In genomic region chr2:137705724-137706422, GRCm38 (mm10) we compare ENCODE assay signal across 9 mouse cellular contexts.
DNase-seq lines count a peak whose midpoint lies in the region; ATAC-seq and TF ChIP-seq lines count a peak whose summit lies in the region.
"Had no signal": no experiment of that assay in that cellular context is flagged by ENCODE, and none has a peak within 500 bp of the region (broad histone marks: within the 10 kb centered on the region; RNA-seq: fewer than 3 reads in every experiment).

No protein-coding gene starts in this region.

- no peaks in the 10 kb centered on the region for H3K9me3 ChIP-seq in heart, embryonic 12.5 days (replicated peaks)
- H3K9me3 ChIP-seq in midbrain, embryonic 16.5 days (replicated peaks; ENCODE audit: control insufficient read depth, low read length, poor library complexity, severe bottlenecking): no peaks in the 10 kb centered on the region

- no peak for TF ChIP-seq POLR2A in thymus, adult 2 months (IDR thresholded peaks at IDR 0.05; ENCODE audit: control insufficient read depth, extremely low read depth, insufficient read depth, low read length, poor library complexity)

- no peaks in the 10 kb centered on the region for H3K36me3 ChIP-seq in heart, embryonic 12.5 days
- H3K36me3 ChIP-seq in midbrain, embryonic 16.5 days (ENCODE audit: control insufficient read depth, insufficient read depth, low read length): no peaks in the 10 kb centered on the region
- H3K36me3 ChIP-seq in thymus, adult 2 months (ENCODE audit: control insufficient read depth, insufficient read depth, low read length): no peaks in the 10 kb centered on the region

- peak overlapping the region; percentile 58 for H3K4me2 ChIP-seq in heart, embryonic 12.5 days
- peak overlapping the region; percentile 45 for H3K4me2 ChIP-seq in midbrain, embryonic 16.5 days (ENCODE audit: low read length)

- H3K4me3 ChIP-seq in heart, embryonic 12.5 days: peak overlapping the region; percentile 11
- H3K4me3 ChIP-seq in midbrain, embryonic 16.5 days (ENCODE audit: low read depth, low read length): peak overlapping the region; percentile 3; the same call in 1 of the 2 replicates
- H3K4me3 ChIP-seq in thymus, adult 2 months (ENCODE audit: control insufficient read depth, insufficient read depth, low read length): no peak overlapping the region

- H3K27me3 ChIP-seq in heart, embryonic 12.5 days (replicated peaks): no peaks in the 10 kb centered on the region
- 0 out of 2 replicates have a peak, but pooled peaks cover 2% of the 10 kb centered on the region for H3K27me3 ChIP-seq in midbrain, embryonic 16.5 days (ENCODE audit: control insufficient read depth, insufficient read depth, low read depth, low read length)
- no peaks in the 10 kb centered on the region for H3K27me3 ChIP-seq in thymus, adult 2 months (ENCODE audit: control insufficient read depth, insufficient read depth, low read length)
- H3K27me3 ChIP-seq: CH12.LX had no signal

- ATAC-seq in heart, embryonic 12.5 days (ENCODE audit: insufficient number of reproducible peaks, low FRiP score): no peak
- peak; percentile 92 for ATAC-seq in midbrain, embryonic 16.5 days

- no peak for DNase-seq in heart, postnatal 25 days (ENCODE audit: low spot score)
- peak; percentile 63 to 67 for DNase-seq in cerebellum, postnatal 10 days
- DNase-seq in frontal cortex, adult 2 months (ENCODE audit: extremely low spot score in 1 of 2, low spot score in 1 of 2): peak; percentile 11 to 54
- no peak for DNase-seq in thymus, postnatal 4 days
- DNase-seq in testis, postnatal 10 days (ENCODE audit: low spot score): no peak
- DNase-seq in thymus, adult 2 months: no peak

- TF ChIP-seq CTCF in thymus, adult 2 months (IDR thresholded peaks at IDR 0.05; ENCODE audit: borderline replicate concordance, control insufficient read depth, extremely low read depth, insufficient read depth, low read length, poor library complexity): no peak

- H3K9ac ChIP-seq in heart, embryonic 12.5 days: no peak overlapping the region
- no peak overlapping the region for H3K9ac ChIP-seq in midbrain, embryonic 16.5 days (ENCODE audit: low read depth, low read length)

- peaks cover 13% of the 10 kb centered on the region for H3K4me1 ChIP-seq in heart, embryonic 12.5 days (replicated peaks)
- peaks cover 15% of the 10 kb centered on the region for H3K4me1 ChIP-seq in midbrain, embryonic 16.5 days (ENCODE audit: control insufficient read depth, insufficient read depth, low read length)
- H3K4me1 ChIP-seq in thymus, adult 2 months (replicated peaks; ENCODE audit: control insufficient read depth, insufficient read depth, low read length): no peaks in the 10 kb centered on the region

- intact Hi-C loops in heart, postnatal 25 days (cut with DNase I): no loop called here

- no peak overlapping the region for H3K27ac ChIP-seq in heart, embryonic 12.5 days (ENCODE audit: poor library complexity, severe bottlenecking)
- H3K27ac ChIP-seq in midbrain, embryonic 16.5 days (ENCODE audit: low read length): no peak overlapping the region
- H3K27ac ChIP-seq in thymus, adult 2 months (ENCODE audit: control insufficient read depth, insufficient read depth, low read length): no peak overlapping the region

- 40% methylated on average over 14 of the region's 14 CpGs for WGBS in heart, embryonic 12.5 days
- WGBS in midbrain, embryonic 16.5 days: 9% methylated on average over 14 of the region's 14 CpGs
- 69% methylated on average over 14 of the region's 14 CpGs for WGBS in thymus, adult 2 months

Comparison
In these comparisons a context has a peak if more than half of its experiments do, and no peak if none do; other contexts are left out.
1. DNase-seq: peak in cerebellum, postnatal 10 days (2 of 2) and frontal cortex, adult 2 months (2 of 2); none in heart, postnatal 25 days (single experiment), thymus, postnatal 4 days (single experiment), testis, postnatal 10 days (single experiment) and thymus, adult 2 months (single experiment).